Mouse (Mus musculus) thymus, postnatal 10 days (tissue): Measurements from ENCODE around the gene Cacna1d.

ENCODE experiments used
- DNase-seq, 2 experiments: peaks; one replicate each; pipeline ENCODE4 v3.0.0; 2021; ENCODE audit warnings: low spot score in 2 of 2

Gene Cacna1d

GRCm38 (mm10) chr14:30491342-30491741, at the start of gene Cacna1d:
Gene Cacna1d (minus strand): TSS chr14:30491455.
- DNase-seq: no peak

- no peak for DNase-seq
Observed at GRCm38 (mm10) chr14:30533780-30534450, 42.7 kb upstream of the Cacna1d start.

GRCm38 (mm10) chr14:30531896-30532295, 40.6 kb upstream of the Cacna1d start:
- DNase-seq: no peak

GRCm38 (mm10) chr14:30531431-30531830, 40.2 kb upstream of the Cacna1d start:
- DNase-seq: no peak

- DNase-seq: no peak
Observed at GRCm38 (mm10) chr14:30530726-30531269, 39.5 kb upstream of the Cacna1d start.

GRCm38 (mm10) chr14:30529454-30529853, 38.2 kb upstream of the Cacna1d start:
- no peak for DNase-seq

- no peak for DNase-seq
Observed at GRCm38 (mm10) chr14:30528961-30529360, 37.7 kb upstream of the Cacna1d start.

GRCm38 (mm10) chr14:30528392-30528791, 37.1 kb upstream of the Cacna1d start:
- no peak for DNase-seq

GRCm38 (mm10) chr14:30523356-30523755, 32.1 kb upstream of the Cacna1d start:
- no peak for DNase-seq

- DNase-seq: no peak
Observed at GRCm38 (mm10) chr14:30519323-30519722, 28.1 kb upstream of the Cacna1d start.

- DNase-seq: no peak
Observed at GRCm38 (mm10) chr14:30515931-30516723, 24.9 kb upstream of the Cacna1d start.

- no peak for DNase-seq
Observed at GRCm38 (mm10) chr14:30512896-30513295, 21.6 kb upstream of the Cacna1d start.

GRCm38 (mm10) chr14:30510214-30510763, 19.0 kb upstream of the Cacna1d start:
- no peak for DNase-seq

GRCm38 (mm10) chr14:30504990-30505389, 13.7 kb upstream of the Cacna1d start:
- no peak for DNase-seq

GRCm38 (mm10) chr14:30498202-30498601, 6.9 kb upstream of the Cacna1d start:
- DNase-seq: no peak

- no peak for DNase-seq
Observed at GRCm38 (mm10) chr14:30494998-30495397, 3.7 kb upstream of the Cacna1d start.

GRCm38 (mm10) chr14:30493276-30493675, 2.0 kb upstream of the Cacna1d start:
- DNase-seq: no peak

- DNase-seq: peak; percentile 94
Observed at GRCm38 (mm10) chr14:30479361-30479948, 11.8 kb downstream of the Cacna1d start, which contains the start of gene Dcp1a. Gene Dcp1a (plus strand): TSS chr14:30479535.

- no peak for DNase-seq
Observed at GRCm38 (mm10) chr14:30474416-30474815, 16.8 kb downstream of the Cacna1d start.

- no peak for DNase-seq
Observed at GRCm38 (mm10) chr14:30473605-30474004, 17.6 kb downstream of the Cacna1d start.

GRCm38 (mm10) chr14:30463312-30463711, 27.9 kb downstream of the Cacna1d start:
- DNase-seq: no peak

GRCm38 (mm10) chr14:30459891-30460523, 31.2 kb downstream of the Cacna1d start:
- DNase-seq: peak; percentile 53 to 84
